Mouse (Mus musculus) inflammation-experienced regulatory T-cells, adult 6 months (primary cell): Measurements from ENCODE around the gene Rcn3. TPM values are rescaled to one million over a fixed set of nuclear protein-coding genes. Genes with fewer than 3 reads are reported as not detected.
"Not testable (repeated sequence)": the region's sequence is repeated elsewhere in the genome, so short reads cannot be mapped to it uniquely, and the experiment has no call there.

Experiments
- ATAC-seq: one replicate; pipeline ENCODE4 v1.8.0; 2017
- polyA plus RNA-seq, 3 experiments: library from polyadenylated mRNA; unstranded; fragments of 100-300 nt; shearing (Covaris generic); gene quantifications; one replicate each; pipeline ENCODE4 v1.2.1; 2017

The Rcn3 gene
- polyA plus RNA-seq, 3 experiments from 2014 or later, result 1.7 to 6.5 (median 5.7) TPM

- peak; percentile 63 for ATAC-seq
Measured at GRCm38 (mm10) chr7:45124224-45125143, 32.5 kb upstream of the Rcn3 start, which contains the start of gene Rps11. Gene Rps11 (minus strand): TSS chr7:45124439.

DNA sequence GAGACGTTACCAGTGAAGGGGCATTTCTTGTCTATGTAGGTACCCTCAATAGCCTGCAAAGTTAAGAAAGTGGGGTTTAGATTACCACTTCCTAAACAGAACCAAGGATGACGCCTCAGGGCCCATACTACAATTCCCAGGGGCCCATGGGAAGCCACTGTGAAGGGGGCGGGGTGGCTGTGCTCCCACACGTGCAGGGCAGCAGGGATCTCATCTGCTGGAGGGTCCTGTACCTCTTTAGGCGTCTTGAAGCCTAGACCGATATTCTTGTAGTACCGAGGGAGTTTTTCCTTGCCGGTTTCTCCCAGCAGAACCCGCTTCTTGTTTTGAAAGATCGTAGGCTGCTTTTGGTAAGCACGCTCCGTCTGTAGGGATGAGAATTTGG lies 31.2 kb upstream of the Rcn3 start:
- ATAC-seq, result no peak

GRCm38 (mm10) chr7:45122561-45123185 lies 30.7 kb upstream of the Rcn3 start:
- no peak for ATAC-seq

DNA sequence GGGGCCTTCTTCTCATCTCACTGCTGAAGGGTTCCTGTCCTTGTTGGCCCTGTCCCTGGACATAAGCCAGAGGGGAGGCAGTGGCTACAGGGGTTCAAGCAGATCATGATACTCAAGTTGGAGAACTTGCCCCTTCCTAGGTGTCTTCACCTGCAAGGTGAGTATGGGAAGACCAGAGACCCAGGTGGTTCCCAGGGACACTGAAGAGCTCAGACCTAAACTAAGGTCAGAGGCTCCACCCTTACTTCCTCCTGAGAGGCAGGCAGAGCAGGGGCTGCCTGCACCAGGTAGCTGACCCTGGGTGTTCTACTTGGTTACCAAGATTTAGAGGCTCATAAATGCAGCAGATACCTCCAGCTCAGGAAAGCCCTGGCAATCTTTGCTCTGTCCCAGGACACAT lies 29.9 kb upstream of the Rcn3 start:
- no peak for ATAC-seq

GRCm38 (mm10) chr7:45121404-45121803 lies 29.4 kb upstream of the Rcn3 start:
- peak; percentile 64 for ATAC-seq

DNA sequence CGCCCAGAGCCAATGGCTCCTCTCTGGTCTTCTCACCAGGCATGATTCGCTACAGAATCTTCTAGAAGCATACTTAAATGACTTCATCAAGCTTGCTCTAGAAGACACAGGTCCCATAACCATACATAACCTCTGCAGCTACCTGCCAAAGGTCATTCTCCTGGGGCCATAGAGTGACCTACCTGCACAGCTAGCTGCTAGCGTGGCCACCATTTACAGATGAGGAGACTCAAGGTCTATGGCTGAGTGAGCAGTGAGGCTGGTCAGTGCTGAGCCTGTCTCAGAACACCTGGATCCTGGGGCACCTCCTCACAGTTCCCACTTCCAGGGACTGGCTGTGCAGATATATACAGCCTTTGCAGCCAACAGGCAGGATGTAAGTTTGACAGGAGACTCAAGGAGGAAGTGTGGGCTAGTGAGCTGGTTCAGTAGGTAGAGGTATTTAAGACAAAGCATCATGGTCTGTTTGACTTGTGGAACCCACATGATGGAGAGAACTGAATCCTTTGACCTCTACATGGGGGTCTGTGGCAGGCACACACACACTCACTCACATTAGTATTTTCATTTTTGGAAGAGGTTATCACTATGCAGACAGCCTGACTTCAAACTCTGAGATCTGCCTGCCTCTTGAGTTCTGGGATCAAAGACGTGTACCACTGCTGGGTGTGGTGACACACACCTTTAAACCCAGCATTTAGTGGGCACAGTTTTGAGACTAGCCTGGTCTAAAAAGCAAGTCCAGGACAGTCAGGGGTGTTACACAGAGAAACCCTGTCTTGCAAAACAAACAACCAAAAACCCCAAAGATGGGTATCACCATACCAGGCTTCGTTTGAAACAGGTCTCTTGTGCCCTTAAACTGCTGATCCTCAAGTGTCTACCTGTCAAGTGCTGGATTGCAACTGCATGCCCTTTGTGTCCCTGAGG lies 28.0 kb upstream of the Rcn3 start:
- ATAC-seq, result no peak

DNA sequence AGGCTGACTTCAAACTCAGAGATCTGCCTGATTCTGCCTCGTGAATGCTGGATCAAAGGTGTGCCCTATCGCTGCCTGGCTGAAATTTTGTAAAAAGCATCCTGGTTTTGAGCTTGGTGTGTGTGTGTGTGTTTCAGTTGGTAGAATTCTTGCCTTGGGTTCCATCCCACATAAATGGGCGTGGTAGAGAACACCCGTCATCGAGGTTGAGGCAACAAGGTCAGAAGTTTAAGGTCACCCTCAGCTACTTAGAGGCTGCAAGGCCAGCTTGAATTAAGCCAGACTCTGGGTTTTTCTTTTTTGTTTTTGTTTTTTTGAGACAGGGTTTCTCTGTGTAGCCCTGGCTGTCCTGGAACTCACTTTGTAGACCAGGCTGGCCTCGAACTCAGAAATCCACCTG lies 26.3 kb upstream of the Rcn3 start:
- no peak for ATAC-seq

DNA sequence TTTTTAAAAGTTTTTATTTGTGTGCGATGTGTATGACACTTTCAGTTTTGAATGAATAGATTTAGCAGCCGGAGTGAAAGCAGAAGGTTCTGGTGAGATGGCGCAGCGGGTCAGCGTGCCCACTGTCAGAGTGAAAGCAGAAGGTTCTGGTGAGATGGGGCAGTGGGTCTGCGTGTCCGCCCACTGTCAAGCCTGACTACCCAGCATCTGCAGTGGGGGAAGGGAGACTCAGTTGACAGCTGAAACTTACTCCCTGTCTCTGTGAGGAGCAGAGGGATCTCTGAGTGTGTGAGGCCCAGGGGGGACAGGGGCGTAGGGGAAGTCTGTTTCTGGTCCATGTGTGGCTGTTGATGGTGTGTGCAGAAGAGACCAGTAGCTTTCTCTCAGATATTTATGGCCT lies 25.5 kb upstream of the Rcn3 start:
- no peak for ATAC-seq

- ATAC-seq, result no peak
Measured at GRCm38 (mm10) chr7:45113476-45113875, 21.5 kb upstream of the Rcn3 start.

DNA sequence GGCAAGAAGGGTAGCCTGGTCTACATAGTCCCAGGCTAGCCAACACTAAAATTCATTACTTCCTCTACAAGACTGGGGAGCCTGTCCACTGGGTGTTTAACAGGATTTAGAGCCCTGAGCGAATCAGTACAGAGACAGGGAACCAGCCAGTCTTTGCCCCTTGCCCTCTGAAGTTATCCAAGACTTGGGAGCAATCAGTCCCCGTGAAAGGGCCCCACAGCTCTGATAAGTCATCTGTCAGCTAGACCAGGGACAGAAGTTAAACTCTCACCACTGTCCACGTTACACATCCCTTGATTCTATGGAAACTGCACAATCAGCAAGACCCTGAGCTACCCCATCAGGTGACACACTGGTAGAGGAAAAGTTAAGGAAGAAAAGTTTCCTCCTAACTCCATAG lies 20.5 kb upstream of the Rcn3 start:
- ATAC-seq, result no peak

DNA sequence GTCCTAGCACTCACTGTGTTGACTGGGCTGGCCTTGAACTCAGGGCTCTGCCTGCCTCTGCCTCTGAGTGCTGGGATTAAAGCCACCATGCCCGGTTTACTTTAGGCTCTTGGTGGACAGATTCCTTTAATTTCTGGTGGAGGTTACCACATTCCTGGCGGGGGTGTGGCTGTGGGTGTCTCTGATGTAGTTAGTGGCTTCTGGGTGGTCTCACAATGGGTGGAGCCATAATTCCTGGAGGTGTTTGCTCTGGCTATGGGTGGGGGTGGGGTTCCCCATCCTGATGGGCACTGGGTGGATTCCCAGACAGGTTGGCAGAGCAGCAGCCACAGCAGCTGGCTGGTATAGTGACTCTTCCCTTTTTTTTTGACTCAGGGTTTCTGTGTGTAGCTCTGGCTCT lies 19.9 kb upstream of the Rcn3 start:
- no peak for ATAC-seq

DNA sequence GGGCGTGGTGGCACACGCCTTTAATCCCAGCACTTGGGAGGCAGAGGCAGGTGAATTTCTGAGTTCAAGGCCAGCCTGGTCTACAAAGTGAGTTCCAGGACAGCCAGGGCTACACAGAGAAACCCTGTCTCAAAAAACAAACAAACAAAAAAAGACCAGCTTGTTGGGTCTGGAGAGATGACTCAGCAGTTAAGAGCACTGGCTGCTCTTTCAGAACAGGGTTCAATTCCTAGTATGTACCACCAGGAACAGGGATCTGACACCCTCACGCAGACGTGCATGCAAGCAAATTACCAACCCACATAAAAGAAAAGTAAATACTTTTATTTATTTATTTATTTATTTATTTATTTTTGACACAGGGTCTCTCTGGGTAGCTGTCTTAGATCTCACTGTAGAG lies 18.1 kb upstream of the Rcn3 start:
- not testable (repeated sequence) for ATAC-seq

DNA sequence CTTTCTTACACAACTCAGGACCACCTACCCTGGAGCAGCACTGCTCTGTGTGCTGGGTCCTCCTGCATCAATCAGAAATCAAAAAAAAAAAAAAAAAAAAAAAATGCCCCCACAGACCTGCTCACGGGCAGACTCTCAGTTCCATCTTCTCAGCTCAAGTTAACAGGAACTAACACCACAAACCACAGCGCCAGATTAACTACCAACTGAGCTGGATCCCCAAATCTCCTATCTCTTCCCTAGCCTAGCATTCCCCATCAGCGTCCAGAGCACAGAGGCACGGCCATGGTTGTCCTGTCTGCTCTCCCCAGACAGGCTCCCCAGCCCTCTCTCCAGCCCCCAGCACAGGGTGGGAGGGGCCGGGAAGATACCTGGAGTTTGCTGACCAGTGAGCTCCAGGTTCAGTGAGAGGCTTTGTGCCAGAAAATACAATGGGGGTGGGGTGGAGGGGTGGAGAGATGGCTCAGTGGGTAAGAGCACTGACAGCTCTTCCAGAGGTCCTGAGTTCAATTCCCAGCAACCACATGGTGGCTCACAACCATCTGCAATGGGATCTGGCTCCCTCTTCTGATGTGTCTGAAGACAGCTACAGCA lies 15.1 kb upstream of the Rcn3 start:
- no peak for ATAC-seq

DNA sequence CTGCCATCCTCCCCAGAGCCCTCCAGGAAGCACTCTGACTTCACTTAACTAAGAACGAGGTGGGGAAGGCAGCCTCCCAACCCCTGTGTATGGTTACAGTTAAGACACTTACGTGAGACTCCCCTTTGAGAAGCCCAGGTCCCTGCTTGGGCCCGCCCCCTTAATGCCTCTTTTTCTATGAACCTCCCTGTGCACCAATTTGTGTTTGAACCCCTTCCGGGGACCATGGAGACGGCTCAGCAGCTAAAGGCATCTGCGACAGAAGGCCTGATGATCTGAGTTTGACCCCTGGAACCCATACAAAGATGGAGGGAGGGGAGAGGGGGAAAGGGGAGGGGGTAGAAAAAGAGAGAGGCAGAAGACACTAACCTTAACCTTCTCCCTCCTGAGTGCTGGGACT lies 14.4 kb upstream of the Rcn3 start:
- no peak for ATAC-seq

- ATAC-seq, result no peak
Measured at GRCm38 (mm10) chr7:45105491-45105890, 13.5 kb upstream of the Rcn3 start.

- ATAC-seq, result no peak
Measured at GRCm38 (mm10) chr7:45104941-45105340, 12.9 kb upstream of the Rcn3 start.

DNA sequence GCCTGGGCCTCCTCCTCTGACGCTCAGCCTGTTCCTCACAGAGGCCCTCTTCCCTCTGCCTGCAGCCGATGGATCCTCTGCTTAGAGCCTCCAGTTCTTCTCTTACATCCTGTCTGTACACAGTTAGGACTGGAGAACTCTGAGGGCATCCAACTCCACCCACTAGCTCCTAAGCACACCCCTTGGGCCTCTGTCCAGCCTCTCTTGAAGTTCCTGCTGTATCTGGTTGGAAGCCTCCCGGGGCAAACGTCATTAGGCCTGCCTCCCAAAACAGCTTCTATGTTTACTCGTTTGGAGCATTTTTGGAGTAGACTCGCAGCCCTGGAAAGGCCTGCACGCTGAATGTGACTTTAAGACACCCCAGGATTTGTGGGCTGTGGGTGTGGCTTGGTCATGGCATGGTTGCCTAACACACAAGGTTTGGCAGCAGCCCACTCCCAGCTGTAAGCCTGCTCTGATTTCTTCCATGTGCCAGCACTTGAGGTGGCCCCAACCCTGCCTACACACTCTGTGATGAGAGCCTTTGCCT lies 11.7 kb upstream of the Rcn3 start, which contains the start of gene Fcgrt:
TSS of gene Fcgrt (minus strand) at position 200 of the 529 bp plus-strand sequence.
- ATAC-seq, result no peak

DNA sequence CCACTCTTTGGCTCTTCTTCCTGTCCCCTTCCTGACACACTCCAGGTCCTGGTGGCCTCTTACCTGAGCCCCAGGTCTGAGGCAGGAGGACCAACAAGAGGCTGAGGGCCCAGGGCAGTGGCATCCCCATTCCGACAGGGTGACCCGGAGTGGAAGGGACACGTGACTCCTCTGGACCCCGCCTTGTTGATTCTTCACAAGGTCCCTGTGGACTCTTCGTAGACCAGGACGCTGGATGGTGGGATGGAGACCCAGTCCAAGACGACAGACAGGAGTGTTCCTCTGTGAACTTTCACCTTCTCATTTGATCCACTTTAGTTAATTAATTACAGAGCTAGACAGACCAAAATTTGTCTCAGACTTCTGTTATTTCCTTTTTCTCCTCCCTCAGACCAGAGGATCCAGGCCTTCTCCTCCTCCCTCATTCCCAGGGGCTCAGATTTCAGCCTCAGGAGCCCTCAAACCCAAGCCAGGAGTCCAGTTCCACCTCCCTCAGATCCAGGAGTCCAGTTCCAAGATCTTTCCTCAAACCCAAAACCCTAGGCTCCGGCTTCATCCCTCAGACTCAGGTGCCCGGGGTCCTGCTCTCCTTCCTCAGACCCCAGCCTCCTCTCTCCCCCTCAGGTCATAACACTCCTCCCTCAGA lies 11.0 kb upstream of the Rcn3 start:
- no peak for ATAC-seq

GRCm38 (mm10) chr7:45102441-45102840 lies 10.4 kb upstream of the Rcn3 start:
- ATAC-seq, result no peak

DNA sequence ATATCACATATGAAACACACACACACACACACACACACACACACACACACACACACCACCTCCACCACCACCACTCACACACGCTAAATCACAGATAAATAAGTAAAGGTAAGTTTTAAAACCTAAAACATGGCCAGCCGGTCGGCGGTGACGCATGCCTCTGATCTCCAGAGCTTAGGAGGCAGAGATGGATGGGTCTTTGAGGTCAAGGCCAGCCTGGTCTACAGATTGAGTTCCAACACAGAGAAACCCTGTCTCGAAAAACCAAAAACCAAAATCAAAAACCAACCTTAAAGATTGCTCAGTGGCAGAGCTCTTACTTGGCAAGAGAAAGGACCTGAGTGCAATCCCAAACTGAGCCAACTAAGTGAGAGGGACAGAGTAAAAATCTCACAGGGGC lies 8.0 kb upstream of the Rcn3 start:
- no peak for ATAC-seq

DNA sequence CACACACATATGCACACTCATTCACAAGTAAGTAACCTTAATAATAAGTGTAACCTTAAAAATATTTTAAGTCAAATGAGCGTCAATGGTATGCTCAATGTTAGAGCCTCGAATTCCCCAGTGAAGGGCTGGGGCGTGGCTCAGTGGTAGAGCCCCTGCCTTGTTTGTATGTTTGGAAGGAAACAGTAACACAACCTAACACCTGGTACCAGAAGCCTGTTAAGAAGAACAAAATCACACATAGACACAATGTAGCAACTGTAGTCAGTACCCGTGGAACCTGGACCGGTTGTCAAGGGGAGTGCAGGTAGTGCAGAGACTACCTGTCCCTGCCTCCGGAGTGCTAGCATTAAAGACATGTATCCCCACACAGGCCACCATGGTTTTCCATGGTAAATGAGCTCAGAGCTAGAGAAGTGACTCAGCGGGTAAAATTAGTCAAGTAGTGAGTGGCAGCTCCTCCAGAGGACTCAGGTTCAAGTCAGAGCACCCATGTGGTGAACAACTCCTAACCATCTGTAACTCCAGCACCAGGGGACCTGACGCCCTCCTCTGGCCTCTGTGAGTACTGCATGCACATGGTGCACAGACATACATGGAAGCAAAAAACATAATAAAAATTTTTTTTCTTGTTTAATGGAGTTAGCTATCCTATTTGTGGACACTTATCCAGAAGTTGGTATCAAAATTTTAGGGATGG lies 6.7 kb upstream of the Rcn3 start:
- ATAC-seq, result no peak
